Mouse (Mus musculus): ENCODE data around the gene Lonrf2. TPM values are rescaled to one million over a fixed set of nuclear protein-coding genes. Genes with fewer than 3 reads are reported as not detected.

Gene Lonrf2
- total and polyA plus RNA-seq, 3 experiments, result not detected

DNA sequence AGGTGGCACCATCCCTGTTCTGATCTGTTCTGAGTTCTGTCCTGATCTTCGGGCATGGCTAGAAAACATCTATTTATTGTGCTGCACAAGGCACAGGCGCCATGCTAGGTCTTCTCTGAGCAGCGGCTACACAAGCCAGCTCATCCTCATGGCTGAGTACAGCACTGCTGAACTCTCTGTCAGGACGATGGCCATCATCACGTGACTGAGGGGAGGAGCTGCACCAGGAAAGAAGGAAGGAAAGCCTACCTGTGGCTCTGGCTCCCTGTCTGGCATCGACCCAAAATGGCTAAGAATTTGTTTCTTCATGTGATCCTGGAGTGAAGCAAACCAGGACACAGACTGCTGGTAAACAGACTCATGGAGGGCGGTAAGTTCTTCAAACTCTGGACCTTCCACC is 36.1 kb downstream of the Lonrf2 start:
- H3K9ac ChIP-seq (ENCODE audit: insufficient read depth, low read depth), result no peak overlapping the region
- H3K27ac ChIP-seq (ENCODE audit: insufficient read depth, low read depth), result no peak overlapping the region
- in situ Hi-C loops (cut with MboI; ENCODE audit: low pct_ligation_motif_present, low pct_unique_long_range_greater_than_20kb, low sequenced_read_pairs), result no loop called here
- dilution Hi-C loops (cut with MboI; ENCODE audit: extremely low pct_ligation_motif_present, extremely low pct_unique_long_range_greater_than_20kb, low sequenced_read_pairs), result no loop called here
- peak; percentile 24 for TF ChIP-seq USF1 (IDR thresholded peaks at IDR 0.05; ENCODE audit: low read depth, low read length)
- TF ChIP-seq RCOR1 (conservative IDR thresholded peaks at IDR 0.05; ENCODE audit: low read depth, low read length), result no peak
- H3K4me3 ChIP-seq (replicated peaks in 1 of 3; ENCODE audit: low read depth in 2 of 3, low read length in 2 of 3, poor library complexity in 1 of 3), result no peak overlapping the region
- no peaks in the 10 kb centered on the region for H3K36me3 ChIP-seq (replicated peaks in 1 of 2; ENCODE audit: control insufficient read depth in 1 of 2, insufficient read depth in 1 of 2, low read length in 1 of 2)
- no peak overlapping the region for H3K4me2 ChIP-seq (ENCODE audit: insufficient read depth, low read depth, poor library complexity, severe bottlenecking)
- H3K4me1 ChIP-seq (ENCODE audit: control insufficient read depth in 1 of 2, insufficient read depth in 2 of 2), result no peaks in the 10 kb centered on the region
- H3K9me3 ChIP-seq (replicated peaks; ENCODE audit: low read length), result no peaks in the 10 kb centered on the region
- no peak for DNase-seq (ENCODE audit: extremely low read depth)
- no peaks in the 10 kb centered on the region for H3K79me2 ChIP-seq (replicated peaks; ENCODE audit: control insufficient read depth, extremely low read depth, insufficient read depth, poor library complexity, severe bottlenecking)
- H3K27me3 ChIP-seq (replicated peaks), result no peaks in the 10 kb centered on the region

DNA sequence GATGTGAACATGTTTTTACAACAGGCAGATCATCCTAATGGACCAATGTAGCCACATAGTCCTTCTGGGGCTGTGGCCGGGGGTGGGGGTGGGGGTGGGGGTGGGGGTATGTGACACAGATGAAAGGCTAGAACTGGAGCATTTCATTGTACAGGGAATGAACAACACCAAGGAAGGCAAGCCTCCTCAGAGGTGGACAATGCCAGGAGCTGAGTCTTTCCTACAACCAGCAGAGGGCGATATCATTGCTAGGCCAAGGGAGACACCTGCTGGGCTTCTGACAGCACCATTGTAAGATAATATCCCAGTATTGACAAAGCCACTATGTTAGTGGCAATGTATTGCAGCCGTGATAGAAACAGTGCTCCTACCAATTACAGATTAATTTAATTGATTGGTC is 37.2 kb downstream of the Lonrf2 start:
- H3K9ac ChIP-seq (ENCODE audit: insufficient read depth, low read depth), result no peak overlapping the region
- H3K4me1 ChIP-seq (ENCODE audit: control insufficient read depth in 1 of 2, insufficient read depth in 2 of 2), result no peaks in the 10 kb centered on the region
- H3K27ac ChIP-seq (ENCODE audit: insufficient read depth, low read depth), result no peak overlapping the region
- dilution Hi-C loops (cut with MboI; ENCODE audit: extremely low pct_ligation_motif_present, extremely low pct_unique_long_range_greater_than_20kb, low sequenced_read_pairs) (no loop called here), in situ Hi-C loops (cut with MboI; ENCODE audit: low pct_ligation_motif_present, low pct_unique_long_range_greater_than_20kb, low sequenced_read_pairs) (no loop called here)
- H3K79me2 ChIP-seq (replicated peaks; ENCODE audit: control insufficient read depth, extremely low read depth, insufficient read depth, poor library complexity, severe bottlenecking), result no peaks in the 10 kb centered on the region
- H3K9me3 ChIP-seq (replicated peaks; ENCODE audit: low read length), result no peaks in the 10 kb centered on the region
- H3K27me3 ChIP-seq (replicated peaks), result no peaks in the 10 kb centered on the region
- DNase-seq (ENCODE audit: extremely low read depth), result peak; percentile 65
- H3K4me3 ChIP-seq (replicated peaks in 1 of 3; ENCODE audit: low read depth in 2 of 3, low read length in 2 of 3, poor library complexity in 1 of 3), result no peak overlapping the region
- no peaks in the 10 kb centered on the region for H3K36me3 ChIP-seq (replicated peaks in 1 of 2; ENCODE audit: control insufficient read depth in 1 of 2, insufficient read depth in 1 of 2, low read length in 1 of 2)
- H3K4me2 ChIP-seq (ENCODE audit: insufficient read depth, low read depth, poor library complexity, severe bottlenecking), result no peak overlapping the region
- TF ChIP-seq JUND (conservative IDR thresholded peaks at IDR 0.05; ENCODE audit: low read depth, low read length), result no peak
- peak; percentile 77 for TF ChIP-seq RAD21 (IDR thresholded peaks at IDR 0.05; ENCODE audit: low read depth, low read length)
- no peak for TF ChIP-seq ELF1 (IDR thresholded peaks at IDR 0.05; ENCODE audit: low read depth, low read length)
- no peak for TF ChIP-seq ZMIZ1 (IDR thresholded peaks at IDR 0.05; ENCODE audit: low read depth, low read length)
- no peak for TF ChIP-seq UBTF (IDR thresholded peaks at IDR 0.05; ENCODE audit: low read depth, low read length)
- TF ChIP-seq ETS1 (conservative IDR thresholded peaks at IDR 0.05; ENCODE audit: low read depth, low read length), result no peak
- TF ChIP-seq CHD1 (IDR thresholded peaks at IDR 0.05; ENCODE audit: low read depth, low read length), result no peak
- no peak for TF ChIP-seq ZKSCAN1 (IDR thresholded peaks at IDR 0.05; ENCODE audit: borderline replicate concordance, low read depth, low read length)
- peak; percentile 84 to 99 for TF ChIP-seq CTCF (conservative IDR thresholded peaks at IDR 0.05 in 1 of 2, IDR thresholded peaks at IDR 0.05 in 1 of 2; ENCODE audit: low read depth in 2 of 2, low read length in 2 of 2)
- peak; percentile 27; the same call in 1 of the 2 replicates for TF ChIP-seq IRF4 (IDR thresholded peaks at IDR 0.05; ENCODE audit: low read depth, low read length)
- no peak for TF ChIP-seq EP300 (IDR thresholded peaks at IDR 0.05; ENCODE audit: low read length)
- TF ChIP-seq SMC3 (IDR thresholded peaks at IDR 0.05; ENCODE audit: low read depth, low read length), result peak; percentile 76
- no peak for TF ChIP-seq TCF12 (IDR thresholded peaks at IDR 0.05; ENCODE audit: low read depth, low read length)
- TF ChIP-seq ZC3H11A (IDR thresholded peaks at IDR 0.05; ENCODE audit: low read depth, low read length), result no peak
- no peak for TF ChIP-seq JUN (IDR thresholded peaks at IDR 0.05; ENCODE audit: insufficient read depth, low read depth, low read length)
- TF ChIP-seq MAFK (IDR thresholded peaks at IDR 0.05; ENCODE audit: insufficient replicate concordance, low read length), result no peak
- no peak for TF ChIP-seq TBP (conservative IDR thresholded peaks at IDR 0.05; ENCODE audit: low read depth, low read length)
- no peak for TF ChIP-seq USF1 (IDR thresholded peaks at IDR 0.05; ENCODE audit: low read depth, low read length)
- TF ChIP-seq HCFC1 (IDR thresholded peaks at IDR 0.05; ENCODE audit: low read depth, low read length), result no peak
- TF ChIP-seq MAX (IDR thresholded peaks at IDR 0.05; ENCODE audit: low read length), result no peak
- TF ChIP-seq MEF2A (IDR thresholded peaks at IDR 0.05; ENCODE audit: borderline replicate concordance, low read depth, low read length), result no peak
- TF ChIP-seq ZNF384 (IDR thresholded peaks at IDR 0.05; ENCODE audit: low read depth, low read length), result no peak
- TF ChIP-seq E2F4 (IDR thresholded peaks at IDR 0.05; ENCODE audit: insufficient replicate concordance, low read depth, low read length), result no peak
- TF ChIP-seq MAZ (IDR thresholded peaks at IDR 0.05; ENCODE audit: low read depth, low read length), result no peak
- TF ChIP-seq GABPA (IDR thresholded peaks at IDR 0.05; ENCODE audit: insufficient replicate concordance, low read depth, low read length), result no peak
- no peak for TF ChIP-seq MYC (IDR thresholded peaks at IDR 0.05; ENCODE audit: low read depth, low read length)
- no peak for TF ChIP-seq USF2 (conservative IDR thresholded peaks at IDR 0.05; ENCODE audit: low read depth, low read length)
- no peak for TF ChIP-seq RCOR1 (conservative IDR thresholded peaks at IDR 0.05; ENCODE audit: low read depth, low read length)
- no peak for TF ChIP-seq KAT2A (IDR thresholded peaks at IDR 0.05; ENCODE audit: insufficient replicate concordance, low read length)
- TF ChIP-seq NELFE (IDR thresholded peaks at IDR 0.05; ENCODE audit: low read depth, low read length), result peak; percentile 57; the same call in 1 of the 2 replicates
- no peak for TF ChIP-seq POLR2AphosphoS2 (IDR thresholded peaks at IDR 0.05; ENCODE audit: low read depth, low read length)
- TF ChIP-seq BHLHE40 (IDR thresholded peaks at IDR 0.05; ENCODE audit: low read depth, low read length), result no peak
- no peak for TF ChIP-seq MXI1 (IDR thresholded peaks at IDR 0.05; ENCODE audit: low read depth, low read length)
- no peak for TF ChIP-seq PAX5 (IDR thresholded peaks at IDR 0.05; ENCODE audit: low read length)
